Mouse (Mus musculus) lung, embryonic 14.5 days (tissue): ENCODE measurements around the gene Ggact. TPM values are rescaled to one million over a fixed set of nuclear protein-coding genes. Genes with fewer than 3 reads are reported as not detected.

Source experiments
- ATAC-seq: fragments of 200-750 bp; cut with Nextera tagmentation; 2 replicates; pipeline ENCODE4 v1.8.0; 2017; ENCODE audit warnings: mild to moderate bottlenecking, moderate TSS enrichment, moderate library complexity; ENCODE audit not compliant: insufficient read depth
- DNase-seq: peaks from one replicate; pipeline ENCODE4 v3.0.0-alpha.2; 2015
- H3K27ac ChIP-seq: fragments of 300-500 bp; sonication (generic); 2 replicates; pipeline ENCODE4 v1.5.1; 2014; ENCODE audit warnings: low read depth, mild to moderate bottlenecking, moderate library complexity
- H3K27me3 ChIP-seq: fragments of 300-500 bp; sonication (generic); 2 replicates; pipeline ENCODE4 v1.6.1; 2014; ENCODE audit warnings: low read length, control low read depth; ENCODE audit not compliant: insufficient read depth
- H3K36me3 ChIP-seq: fragments of 300-500 bp; sonication (generic); 2 replicates; pipeline ENCODE4 v1.6.1; 2014; ENCODE audit warnings: control low read depth; ENCODE audit not compliant: insufficient read depth
- H3K4me1 ChIP-seq: fragments of 300-500 bp; sonication (generic); 2 replicates; pipeline ENCODE4 v1.6.1; 2014; ENCODE audit warnings: antibody characterized with exemption, control low read depth; ENCODE audit not compliant: insufficient read depth
- H3K4me2 ChIP-seq: fragments of 300-500 bp; sonication (generic); 2 replicates; pipeline ENCODE4 v1.6.1; 2014; ENCODE audit warnings: mild to moderate bottlenecking
- H3K4me3 ChIP-seq: fragments of 300-500 bp; sonication (generic); 2 replicates; pipeline ENCODE4 v1.5.1; 2014; ENCODE audit warnings: low read depth, low read length
- H3K9ac ChIP-seq: fragments of 300-500 bp; sonication (generic); 2 replicates; pipeline ENCODE4 v1.6.1; 2014
- H3K9me3 ChIP-seq: fragments of 300-500 bp; sonication (generic); 2 replicates; pipeline ENCODE4 v1.6.1; 2016; ENCODE audit warnings: low read depth, low read length, control low read depth
- CTCF ChIP-seq: IDR thresholded peaks from 2 replicates; pipeline ENCODE4 v1.5.1; 2016; ENCODE audit warnings: antibody characterized with exemption, low read depth
- WGBS: fragments of 180-500 bp; shearing (Covaris S2); extraction: QIAGEN DNeasy Blood & Tissue Kit; methylation state at CpG from one replicate; pipeline ENCODE4 v1.1.7; 2014; 5-methylcytosine and 5-hydroxymethylcytosine counted together
- polyA plus RNA-seq: library from polyadenylated mRNA; unstranded; fragments of >200 nt; fragmentation: Nextera tagmentation; extraction: Ambion mirVana; gene quantifications from 2 replicates; pipeline ENCODE4 v1.2.1, GENCODE M21; 2014

The Ggact gene
- polyA plus RNA-seq, 1 experiment from 2014 or later = 15.5 TPM

GRCm38 (mm10) chr14:122877787-122878186 lies 35.8 kb downstream of the Ggact start:
- no peaks in the 10 kb centered on the region for H3K4me1 ChIP-seq

GRCm38 (mm10) chr14:122876723-122877122 lies 36.8 kb downstream of the Ggact start:
- no peaks in the 10 kb centered on the region for H3K36me3 ChIP-seq
- no peak for ATAC-seq
- no peaks in the 10 kb centered on the region for H3K27me3 ChIP-seq
- no peaks in the 10 kb centered on the region for H3K9me3 ChIP-seq
- no peak for DNase-seq
- no peak overlapping the region for H3K9ac ChIP-seq
- H3K4me3 ChIP-seq = no peak overlapping the region
- no peak overlapping the region for H3K4me2 ChIP-seq
- 69% methylated on average over 7 of the region's 7 CpGs for WGBS
- no peaks in the 10 kb centered on the region for H3K4me1 ChIP-seq
- TF ChIP-seq CTCF = no peak
- H3K27ac ChIP-seq = no peak overlapping the region

More at GRCm38 (mm10) chr14:122877787-122878186, 35.8 kb downstream of the Ggact start:
- ATAC-seq (no peak), DNase-seq (no peak)
- no peak overlapping the region for H3K27ac ChIP-seq
- no peak overlapping the region for H3K9ac ChIP-seq
- 73% methylated on average over 3 of the region's 3 CpGs for WGBS
- no peak overlapping the region for H3K4me3 ChIP-seq
- H3K9me3 ChIP-seq = no peaks in the 10 kb centered on the region
- no peak for TF ChIP-seq CTCF
- no peaks in the 10 kb centered on the region for H3K36me3 ChIP-seq
- H3K27me3 ChIP-seq = no peaks in the 10 kb centered on the region
- H3K4me2 ChIP-seq = no peak overlapping the region

GRCm38 (mm10) chr14:122876163-122876562 lies 37.4 kb downstream of the Ggact start:
- H3K4me2 ChIP-seq = no peak overlapping the region
- no peaks in the 10 kb centered on the region for H3K36me3 ChIP-seq
- H3K9ac ChIP-seq = no peak overlapping the region
- ATAC-seq (peak; percentile 95), DNase-seq (peak; percentile 93)
- no peaks in the 10 kb centered on the region for H3K9me3 ChIP-seq
- peak; percentile 97 for TF ChIP-seq CTCF
- WGBS = 3% methylated on average over 6 of the region's 6 CpGs
- no peak overlapping the region for H3K4me3 ChIP-seq
- no peaks in the 10 kb centered on the region for H3K4me1 ChIP-seq
- no peak overlapping the region for H3K27ac ChIP-seq
- no peaks in the 10 kb centered on the region for H3K27me3 ChIP-seq

GRCm38 (mm10) chr14:122875636-122876035 lies 37.9 kb downstream of the Ggact start:
- no peaks in the 10 kb centered on the region for H3K9me3 ChIP-seq
- no peak for DNase-seq

GRCm38 (mm10) chr14:122875056-122875455 lies 38.5 kb downstream of the Ggact start:
- H3K4me2 ChIP-seq = no peak overlapping the region
- H3K9ac ChIP-seq = no peak overlapping the region
- 73% methylated on average over 8 of the region's 8 CpGs for WGBS
- DNase-seq = no peak
- H3K36me3 ChIP-seq = no peaks in the 10 kb centered on the region
- ATAC-seq = no peak
- no peaks in the 10 kb centered on the region for H3K4me1 ChIP-seq
- TF ChIP-seq CTCF = no peak
- H3K9me3 ChIP-seq = no peaks in the 10 kb centered on the region
- no peak overlapping the region for H3K4me3 ChIP-seq
- no peak overlapping the region for H3K27ac ChIP-seq
- H3K27me3 ChIP-seq = no peaks in the 10 kb centered on the region

More at GRCm38 (mm10) chr14:122875636-122876035, 37.9 kb downstream of the Ggact start:
- H3K36me3 ChIP-seq = no peaks in the 10 kb centered on the region
- WGBS = 72% methylated on average over 6 of the region's 6 CpGs
- H3K4me3 ChIP-seq = no peak overlapping the region
- TF ChIP-seq CTCF = no peak
- H3K27me3 ChIP-seq = no peaks in the 10 kb centered on the region
- no peak overlapping the region for H3K27ac ChIP-seq
- no peak for ATAC-seq
- H3K4me1 ChIP-seq = no peaks in the 10 kb centered on the region
- no peak overlapping the region for H3K4me2 ChIP-seq
- no peak overlapping the region for H3K9ac ChIP-seq

- H3K36me3 ChIP-seq = no peaks in the 10 kb centered on the region
- H3K4me3 ChIP-seq = no peak overlapping the region
- TF ChIP-seq CTCF = no peak
- no peaks in the 10 kb centered on the region for H3K9me3 ChIP-seq
- no peaks in the 10 kb centered on the region for H3K27me3 ChIP-seq
- ATAC-seq (no peak), DNase-seq (no peak)
- 69% methylated on average over 6 of the region's 6 CpGs for WGBS
- no peak overlapping the region for H3K4me2 ChIP-seq
- no peaks in the 10 kb centered on the region for H3K4me1 ChIP-seq
- no peak overlapping the region for H3K27ac ChIP-seq
- no peak overlapping the region for H3K9ac ChIP-seq
These were observed 40.9 kb downstream of the Ggact start for GRCm38 (mm10) chr14:122872612-122873011.

GRCm38 (mm10) chr14:122871841-122872580 lies 41.5 kb downstream of the Ggact start:
- no peak for TF ChIP-seq CTCF
- H3K4me3 ChIP-seq = no peak overlapping the region
- H3K4me1 ChIP-seq = no peaks in the 10 kb centered on the region
- H3K36me3 ChIP-seq = no peaks in the 10 kb centered on the region
- WGBS = 49% methylated on average over 4 of the region's 4 CpGs
- no peak overlapping the region for H3K4me2 ChIP-seq
- DNase-seq (no peak), ATAC-seq (no peak)
- H3K27me3 ChIP-seq = no peaks in the 10 kb centered on the region
- no peak overlapping the region for H3K9ac ChIP-seq
- no peaks in the 10 kb centered on the region for H3K9me3 ChIP-seq
- H3K27ac ChIP-seq = no peak overlapping the region

- no peak for TF ChIP-seq CTCF
- Histone ChIP-seq H3K27me3 (no peaks in the 10 kb centered on the region), H3K36me3 (no peaks in the 10 kb centered on the region), H3K4me1 (no peaks in the 10 kb centered on the region), H3K9ac (no peak overlapping the region), H3K9me3 (no peaks in the 10 kb centered on the region), H3K4me2 (no peak overlapping the region), H3K4me3 (no peak overlapping the region), H3K27ac (no peak overlapping the region)
- DNase-seq (no peak), ATAC-seq (no peak)
- 67% methylated on average over 6 of the region's 6 CpGs for WGBS
These were observed 43.7 kb downstream of the Ggact start for GRCm38 (mm10) chr14:122869831-122870230.
